Mouse (Mus musculus) ovary, postnatal 36 days (tissue): ENCODE measurements around the gene Slc41a3.
"Not testable (repeated sequence)": the region's sequence is repeated elsewhere in the genome, so short reads cannot be mapped to it uniquely, and the experiment has no call there.

Experiments used
- DNase-seq: peaks from one replicate; pipeline ENCODE4 v3.0.0; 2022; ENCODE audit warnings: low spot score, mixed read lengths

The Slc41a3 gene

DNA sequence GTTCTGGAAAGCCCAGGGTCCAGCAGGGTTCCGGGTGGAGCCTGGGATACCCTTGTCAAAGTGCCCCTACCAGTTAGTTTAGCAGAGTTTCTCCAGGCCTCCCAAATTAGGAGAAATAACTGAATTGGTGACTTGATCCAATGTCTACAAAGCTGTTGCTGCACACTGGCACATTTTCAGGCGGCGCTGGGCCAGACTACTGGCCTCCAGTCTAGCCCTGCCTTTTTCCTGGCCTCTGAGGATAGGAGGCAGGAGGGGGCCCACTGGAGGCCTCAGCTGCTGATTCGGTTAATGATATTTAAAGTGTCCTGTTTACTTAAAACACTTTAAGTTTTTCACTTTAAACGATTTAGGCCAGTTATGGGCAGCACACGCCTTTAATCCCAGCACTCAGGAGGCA, 19.7 kb downstream of the Slc41a3 start:
- DNase-seq = peak; percentile 64

- no peak for DNase-seq
These were observed 20.2 kb downstream of the Slc41a3 start for GRCm38 (mm10) chr6:90624733-90625132.

DNA sequence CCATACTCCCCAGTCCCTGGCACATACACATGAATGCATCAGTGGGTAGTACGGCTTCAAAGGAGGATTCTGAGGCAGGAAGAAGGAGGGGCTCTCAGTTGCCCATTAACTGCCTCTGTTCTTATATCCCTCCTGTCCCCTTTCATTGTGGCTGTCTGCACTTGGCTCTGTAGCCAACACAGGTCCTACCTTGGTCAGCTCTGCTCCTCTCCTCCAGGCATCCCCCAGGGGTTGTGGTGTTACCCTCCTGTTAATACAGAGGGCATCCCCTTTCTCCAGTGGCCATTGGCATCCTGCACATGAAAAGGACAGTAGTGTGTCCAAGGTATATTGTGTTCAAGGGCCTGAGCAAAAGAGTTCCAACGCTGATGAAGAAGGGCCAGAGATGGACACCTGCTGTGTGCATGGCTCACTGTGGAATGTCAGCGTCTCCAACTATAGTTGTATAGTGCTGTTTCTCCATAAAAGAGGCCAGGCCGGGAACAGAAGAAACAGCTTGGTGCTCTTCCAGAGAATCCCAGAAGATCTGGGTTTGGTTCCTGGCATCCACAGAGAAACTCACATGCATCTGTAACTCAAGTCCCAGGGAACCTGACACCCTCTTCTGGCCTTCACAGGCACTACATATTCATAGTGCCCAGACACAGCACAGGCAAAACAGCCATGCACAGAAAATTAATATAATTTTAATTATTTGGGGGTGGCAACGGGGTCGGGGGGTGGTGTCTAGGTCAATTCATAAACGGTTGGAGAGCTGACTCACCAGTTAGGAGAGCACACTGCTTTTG, 20.9 kb downstream of the Slc41a3 start:
- no peak for DNase-seq

GRCm38 (mm10) chr6:90627556-90627955, 23.0 kb downstream of the Slc41a3 start:
- no peak for DNase-seq

DNA sequence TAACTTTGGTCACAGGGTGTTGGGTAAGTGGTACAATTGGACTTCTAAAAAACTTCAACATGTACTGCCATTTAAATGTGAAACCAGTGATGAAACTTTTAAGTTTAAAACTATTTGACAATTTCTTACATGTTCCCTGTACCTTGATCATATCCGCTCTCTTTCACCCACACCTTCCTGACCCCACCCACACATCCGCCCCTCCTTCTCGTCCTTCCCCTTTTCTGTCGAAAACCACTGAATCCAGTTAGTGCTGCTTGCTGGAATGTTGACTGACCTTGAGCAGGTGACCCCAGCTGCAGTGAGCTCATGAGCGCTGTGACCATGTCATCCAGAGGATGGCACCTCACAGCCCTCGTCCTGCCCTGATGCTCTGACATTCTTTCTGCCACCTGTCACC, 25.0 kb downstream of the Slc41a3 start:
- no peak for DNase-seq

DNA sequence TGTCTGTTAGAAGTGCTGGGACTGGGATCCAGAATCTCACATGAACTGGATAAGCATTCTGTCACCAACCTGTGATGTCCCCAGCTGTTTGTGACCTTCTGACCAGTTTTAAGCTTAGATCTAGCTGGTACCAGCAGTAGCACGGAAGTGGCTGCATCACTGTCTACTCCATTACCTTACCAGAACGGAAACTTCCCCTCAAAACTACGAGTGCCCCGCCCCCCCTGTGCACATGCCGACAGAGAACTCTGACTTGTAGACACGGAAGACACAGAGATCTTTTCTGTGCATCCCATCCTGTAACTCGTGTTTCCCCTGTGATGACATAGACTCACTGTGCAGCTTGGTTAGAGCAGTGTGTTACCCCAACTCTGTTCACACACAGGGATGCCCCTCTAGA, 25.9 kb downstream of the Slc41a3 start:
- DNase-seq = no peak

GRCm38 (mm10) chr6:90632526-90632925, 28.0 kb downstream of the Slc41a3 start:
- DNase-seq = not testable (repeated sequence)

- DNase-seq = no peak
These were observed 30.6 kb downstream of the Slc41a3 start for GRCm38 (mm10) chr6:90635081-90635480.

DNA sequence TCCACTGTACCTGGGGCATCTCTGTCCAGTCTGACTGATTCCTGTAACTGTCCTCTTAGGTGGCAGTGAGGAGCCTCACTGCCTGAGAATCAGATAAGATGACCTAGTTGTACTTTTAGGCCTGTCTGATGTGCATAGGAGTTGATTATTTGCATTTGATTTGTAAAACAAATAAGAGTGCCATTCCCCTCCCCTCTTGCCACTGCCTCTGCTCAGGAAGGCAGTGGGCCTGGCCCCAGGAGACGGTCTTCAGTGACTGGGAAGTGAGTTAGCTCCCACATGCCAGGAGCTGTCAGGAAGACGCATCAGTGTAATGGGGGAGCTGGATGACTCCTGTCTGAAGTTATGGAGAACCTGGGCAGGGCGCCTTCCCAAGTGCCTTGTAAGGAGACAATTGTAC, 31.1 kb downstream of the Slc41a3 start:
- DNase-seq = no peak

GRCm38 (mm10) chr6:90643057-90643456, 38.5 kb downstream of the Slc41a3 start:
- no peak for DNase-seq

GRCm38 (mm10) chr6:90644965-90645364, 40.4 kb downstream of the Slc41a3 start:
- DNase-seq = no peak

DNA sequence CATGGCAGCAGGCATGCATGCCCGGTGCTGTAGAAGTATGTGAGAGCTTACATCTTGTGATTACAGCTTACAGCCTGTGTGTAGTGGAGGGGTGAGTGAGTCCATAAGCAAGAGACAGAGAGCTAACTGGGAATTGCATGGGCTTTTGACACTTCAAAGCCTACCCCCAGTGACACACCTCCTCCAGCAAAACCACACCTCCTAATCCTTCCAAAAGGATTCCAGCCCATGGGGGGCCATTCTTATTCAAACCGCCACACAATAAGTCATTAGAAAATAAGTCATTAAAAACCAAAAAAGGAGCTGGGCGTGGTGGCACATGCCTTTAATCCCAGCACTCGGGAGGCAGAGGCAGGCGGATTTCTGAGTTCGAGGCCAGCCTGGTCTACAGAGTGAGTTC, 43.9 kb downstream of the Slc41a3 start:
- DNase-seq = no peak

GRCm38 (mm10) chr6:90649279-90649678, 44.8 kb downstream of the Slc41a3 start:
- DNase-seq = no peak

DNA sequence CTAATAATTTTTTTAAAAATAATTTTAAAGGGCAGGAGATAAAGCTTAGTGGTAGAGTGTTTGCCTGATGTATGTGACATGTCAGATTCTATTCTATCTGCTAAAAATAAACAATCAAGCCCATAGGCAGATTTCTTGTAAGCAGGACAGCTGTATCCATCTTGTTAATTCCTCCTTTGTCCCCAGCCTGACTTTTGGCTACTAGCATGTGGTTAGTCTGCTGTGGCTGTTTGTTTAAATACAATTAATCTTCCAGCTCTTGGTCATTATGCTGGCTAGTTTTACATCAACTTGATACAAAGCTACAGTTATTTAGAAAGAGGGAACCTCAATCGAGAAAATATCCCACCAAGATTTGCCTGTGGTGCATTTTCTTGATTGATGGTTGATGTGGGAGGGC, 46.1 kb downstream of the Slc41a3 start:
- no peak for DNase-seq

DNA sequence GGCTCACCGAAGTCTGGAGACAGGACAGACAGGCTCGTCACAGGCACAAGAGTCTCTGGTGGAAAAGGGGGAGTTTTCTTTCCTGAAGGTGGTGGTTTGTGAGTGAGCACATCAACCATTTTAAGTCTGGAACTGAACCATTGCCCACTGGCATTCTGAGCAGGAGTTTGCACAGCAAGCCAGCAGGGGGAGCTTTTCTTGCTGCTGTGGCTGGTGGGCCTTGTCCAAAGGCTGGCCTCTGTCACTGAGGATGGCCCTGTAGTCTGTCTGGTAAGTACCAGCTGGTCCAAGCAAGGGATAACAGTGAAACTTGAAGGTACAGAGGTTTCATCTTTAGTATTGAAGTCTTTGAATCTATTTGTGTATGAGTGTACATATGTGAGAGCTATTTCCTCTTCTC, 49.2 kb downstream of the Slc41a3 start:
- peak; percentile 44 for DNase-seq

DNA sequence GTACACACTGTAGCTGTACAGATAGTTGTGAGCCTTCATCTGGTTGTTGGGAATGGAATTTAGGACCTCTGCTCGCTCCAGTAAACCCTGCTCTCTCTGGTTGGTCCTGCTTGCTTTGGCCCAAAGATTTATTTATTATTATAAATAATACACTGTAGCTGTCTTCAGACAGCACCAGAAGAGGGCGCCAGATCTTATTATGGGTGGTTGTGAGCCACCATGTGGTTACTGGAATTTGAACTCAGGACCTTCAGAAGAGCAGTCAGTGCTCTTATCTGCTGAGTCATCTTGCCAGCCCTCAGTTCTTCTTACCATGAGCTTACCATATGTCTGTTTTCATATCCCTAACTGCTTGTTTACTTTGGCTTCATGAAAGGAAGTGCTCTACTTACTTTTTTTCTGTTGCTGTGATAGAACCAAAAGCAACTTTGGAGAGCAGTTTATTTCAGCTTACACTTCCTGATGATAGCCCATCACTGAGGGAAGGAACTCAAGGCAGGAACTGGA, 51.9 kb downstream of the Slc41a3 start:
- DNase-seq = not testable (repeated sequence)

GRCm38 (mm10) chr6:90659913-90660312, 55.4 kb downstream of the Slc41a3 start:
- DNase-seq = no peak

GRCm38 (mm10) chr6:90660398-90661028, 56.0 kb downstream of the Slc41a3 start:
- DNase-seq = peak; percentile 47

DNA sequence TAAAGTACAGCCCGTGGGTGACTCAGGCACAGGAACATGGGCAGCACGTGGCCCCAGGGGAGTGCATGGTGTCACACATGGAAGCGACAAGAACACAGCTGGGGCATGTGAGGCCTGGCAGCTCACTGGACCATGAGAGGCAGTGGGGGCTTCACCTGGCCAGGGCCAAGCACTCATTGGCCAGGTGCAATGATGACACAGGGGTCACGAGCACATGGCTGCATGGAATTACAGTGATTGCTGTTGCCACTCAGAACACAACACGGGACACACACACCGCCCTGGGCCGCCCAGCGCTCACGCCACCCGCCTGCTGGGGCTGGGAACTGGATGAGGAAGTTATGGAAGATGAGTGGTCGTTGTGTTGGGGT, 56.5 kb downstream of the Slc41a3 start:
- DNase-seq = no peak

GRCm38 (mm10) chr6:90662148-90662547, 57.6 kb downstream of the Slc41a3 start:
- peak; percentile 27 for DNase-seq

GRCm38 (mm10) chr6:90663736-90664135, 59.2 kb downstream of the Slc41a3 start:
- DNase-seq = no peak

- DNase-seq = no peak
These were observed 64.2 kb downstream of the Slc41a3 start for GRCm38 (mm10) chr6:90668693-90669092.

GRCm38 (mm10) chr6:90678759-90679158, 74.2 kb downstream of the Slc41a3 start:
- DNase-seq = no peak

GRCm38 (mm10) chr6:90680401-90680800, 75.9 kb downstream of the Slc41a3 start:
- DNase-seq = no peak
